Mouse (Mus musculus) C2C12 (cell line): ENCODE measurements around the gene Cox6a2. TPM values are rescaled to one million over a fixed set of nuclear protein-coding genes. Genes with fewer than 3 reads are reported as not detected.

Source experiments
- H3K27me3 ChIP-seq: one replicate; pipeline ENCODE4 v1.6.1; 2011; ENCODE audit not compliant: control insufficient read depth, insufficient read depth, insufficient read length
- H3K36me3 ChIP-seq: one replicate; pipeline ENCODE4 v1.6.1; 2011; ENCODE audit not compliant: control insufficient read depth, insufficient read depth
- H3K4me3 ChIP-seq: one replicate; pipeline ENCODE4 v1.5.1; 2011; ENCODE audit warnings: mild to moderate bottlenecking, control low read depth; ENCODE audit not compliant: poor library complexity, insufficient read depth, severe bottlenecking
- H3K79me2 ChIP-seq: one replicate; pipeline ENCODE4 v1.6.1; 2011; ENCODE audit not compliant: control insufficient read depth, insufficient read depth
- H3K79me3 ChIP-seq: one replicate; pipeline ENCODE4 v1.6.1; 2011; ENCODE audit warnings: low read depth, control low read depth
- H3ac ChIP-seq: one replicate; pipeline ENCODE3; 2011; ENCODE audit warnings: low read depth; ENCODE audit not compliant: control insufficient read depth, insufficient read length
- CEBPB ChIP-seq: IDR thresholded peaks from one replicate; pipeline ENCODE4 v1.6.1; 2011; ENCODE audit warnings: low read depth, mild to moderate bottlenecking, control low read depth, moderate library complexity
- CTCF ChIP-seq: IDR thresholded peaks from one replicate; pipeline ENCODE4 v1.5.1; 2011; ENCODE audit not compliant: control insufficient read depth, insufficient read depth, insufficient read length
- FOSL1 ChIP-seq: IDR thresholded peaks from one replicate; pipeline ENCODE4 v1.8.0; 2011; ENCODE audit warnings: mild to moderate bottlenecking, low read length; ENCODE audit not compliant: poor library complexity, insufficient read depth, severe bottlenecking
- MAX ChIP-seq: IDR thresholded peaks from one replicate; pipeline ENCODE4 v1.6.1; 2011; ENCODE audit warnings: mild to moderate bottlenecking, control low read depth
- MYOD1 ChIP-seq: IDR thresholded peaks from one replicate; pipeline ENCODE4 v1.6.1; 2011; ENCODE audit warnings: low read depth; ENCODE audit not compliant: control insufficient read depth, insufficient read length
- MYOG ChIP-seq: IDR thresholded peaks from one replicate; pipeline ENCODE4 v1.6.1; 2011; ENCODE audit not compliant: control insufficient read depth, insufficient read length; ENCODE audit errors: extremely low read depth
- USF1 ChIP-seq: IDR thresholded peaks from one replicate; pipeline ENCODE4 v1.6.1; 2011; ENCODE audit warnings: low read depth, mild to moderate bottlenecking, control low read depth, moderate library complexity
- long read RNA-seq, 2 experiments: library from polyadenylated mRNA; unstranded; transcript quantifications; one replicate each; pipeline ENCODE4 v2.0.0; 2019 to 2020
- polyA plus RNA-seq: library from polyadenylated mRNA; unstranded; fragments of >200 nt; fragmentation: generic; extraction: Trizol; gene quantifications from one replicate; pipeline ENCODE4 v1.2.1, GENCODE M21; 2012; ENCODE audit warnings: missing spikeins

Gene Cox6a2
- polyA plus RNA-seq = 1.9 TPM
- long read RNA-seq, experiment 1, transcript Cox6a2-201 (3 exons, 680 nt) = major isoform, 7 of 8 reads
- long read RNA-seq, experiment 1, partial matches to known transcripts = 1 of 8 reads
- long read RNA-seq, experiment 1, other reads (novel, unspliced or antisense) = 0 of 8 reads
- long read RNA-seq, experiment 2, partial matches to known transcripts = 0 of 1 reads
- long read RNA-seq, experiment 2, other reads (novel, unspliced or antisense) = 0 of 1 reads

DNA sequence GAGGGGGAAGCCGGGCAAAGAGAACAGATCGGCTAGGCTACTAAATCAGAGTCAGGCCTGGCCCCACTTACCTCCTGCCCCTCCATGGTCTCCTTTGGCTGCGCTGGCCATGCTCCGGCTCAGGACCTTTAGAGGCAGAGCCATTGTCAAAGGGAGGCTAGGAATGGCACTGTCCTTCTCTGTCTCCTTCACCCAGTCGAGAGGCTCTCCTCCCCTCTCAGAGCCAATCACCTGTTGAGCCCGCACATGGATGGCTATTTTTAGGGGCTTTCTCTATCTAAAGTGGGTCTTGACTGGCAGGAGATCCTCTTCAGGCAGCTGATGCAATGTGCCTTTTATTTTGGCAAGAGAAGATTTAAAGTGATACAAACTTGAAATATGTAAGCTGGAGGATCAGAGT, at the start of gene Cox6a2:
Gene Cox6a2 (minus strand): TSS at position 236 of the 400 bp plus-strand sequence.
- peaks cover 37% of the 10 kb centered on the region for H3K27me3 ChIP-seq
- H3ac ChIP-seq = no peak within 1 kb of the TSS
- no peaks in the 10 kb centered on the region for H3K36me3 ChIP-seq
- no peak for TF ChIP-seq MYOG
- no peak for TF ChIP-seq CTCF
- no peak for TF ChIP-seq USF1
- no peak for TF ChIP-seq FOSL1
- no peak for TF ChIP-seq MYOD1
- H3K79me3 ChIP-seq = no peaks in the 10 kb centered on the region
- no peaks in the 10 kb centered on the region for H3K79me2 ChIP-seq
- no peak within 1 kb of the TSS for H3K4me3 ChIP-seq

DNA sequence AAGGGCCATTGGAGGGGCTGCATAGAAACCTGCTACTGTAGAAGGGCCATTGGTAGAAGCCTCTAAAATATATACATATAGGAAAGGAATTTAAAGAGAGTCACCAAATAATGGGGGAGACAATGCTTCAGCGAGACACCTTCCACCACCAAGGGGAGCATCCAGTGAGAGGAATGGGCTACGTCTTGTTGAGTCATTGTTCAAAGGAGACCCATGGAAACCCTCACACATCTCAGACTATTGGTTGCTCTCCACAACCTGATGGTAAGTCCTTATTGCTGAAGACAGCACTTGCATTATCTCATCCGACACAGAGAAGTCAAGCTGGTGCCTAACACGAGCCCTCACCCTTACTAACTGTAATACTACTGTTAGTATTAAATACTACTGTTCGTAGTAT, 49.6 kb upstream of the Cox6a2 start:
- TF ChIP-seq MYOG = no peak
- TF ChIP-seq FOSL1 = no peak
- no peak for TF ChIP-seq CEBPB
- TF ChIP-seq USF1 = no peak
- TF ChIP-seq MAX = no peak
- Histone ChIP-seq H3K36me3 (peaks cover 38% of the 10 kb centered on the region), H3K4me3 (no peak overlapping the region), H3K79me2 (no peaks in the 10 kb centered on the region), H3K79me3 (no peaks in the 10 kb centered on the region), H3K27me3 (no peaks in the 10 kb centered on the region), H3ac (no peak overlapping the region)

DNA sequence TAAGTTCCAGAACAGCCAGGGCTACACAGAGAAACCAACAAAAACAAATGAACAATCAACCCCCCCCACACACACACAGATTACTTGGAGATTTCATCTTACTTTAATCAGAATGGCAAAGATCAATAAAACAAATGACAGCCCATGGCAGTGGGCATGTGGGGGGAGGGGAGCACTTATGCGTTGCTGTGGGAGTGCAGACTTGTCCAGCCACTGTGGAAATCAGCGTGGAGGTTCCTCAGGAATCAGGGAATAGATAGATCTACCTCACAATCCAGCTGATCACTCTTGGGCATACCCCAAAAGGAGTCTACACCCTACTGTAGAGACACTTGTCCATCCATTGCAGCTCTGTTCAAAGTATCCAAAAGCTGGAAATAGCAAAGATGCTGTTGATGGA, 48.8 kb upstream of the Cox6a2 start:
- Histone ChIP-seq H3K79me3 (no peaks in the 10 kb centered on the region), H3K36me3 (peaks cover 45% of the 10 kb centered on the region), H3K27me3 (no peaks in the 10 kb centered on the region), H3K79me2 (no peaks in the 10 kb centered on the region), H3ac (no peak overlapping the region), H3K4me3 (no peak overlapping the region)
- TF ChIP-seq CEBPB (no peak), FOSL1 (no peak), MYOD1 (no peak), MYOG (no peak), CTCF (no peak), USF1 (no peak), MAX (no peak)

DNA sequence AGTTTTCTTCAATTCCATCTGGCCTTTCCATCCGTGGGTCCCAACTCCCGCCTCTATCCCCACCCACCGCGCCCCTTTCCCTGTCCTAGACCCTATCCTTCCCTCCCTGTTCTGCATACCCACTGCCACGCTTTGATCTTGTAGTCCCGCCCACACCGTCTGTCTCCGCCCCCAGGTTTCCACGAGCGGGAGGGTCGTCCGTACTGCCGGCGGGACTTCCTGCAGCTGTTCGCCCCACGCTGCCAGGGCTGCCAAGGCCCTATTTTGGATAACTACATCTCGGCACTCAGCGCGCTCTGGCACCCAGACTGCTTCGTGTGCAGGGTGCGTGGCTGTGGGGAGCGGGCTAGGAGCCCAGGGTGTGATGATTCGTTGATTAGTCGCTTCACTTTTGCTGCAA, 46.4 kb upstream of the Cox6a2 start:
- Histone ChIP-seq H3K4me3 (no peak overlapping the region), H3K79me2 (peaks cover 19% of the 10 kb centered on the region), H3K36me3 (peaks cover 55% of the 10 kb centered on the region), H3ac (no peak overlapping the region), H3K79me3 (peaks cover 12% of the 10 kb centered on the region), H3K27me3 (no peaks in the 10 kb centered on the region)
- TF ChIP-seq MYOD1 (peak; percentile 31), CEBPB (no peak), MYOG (no peak)

DNA sequence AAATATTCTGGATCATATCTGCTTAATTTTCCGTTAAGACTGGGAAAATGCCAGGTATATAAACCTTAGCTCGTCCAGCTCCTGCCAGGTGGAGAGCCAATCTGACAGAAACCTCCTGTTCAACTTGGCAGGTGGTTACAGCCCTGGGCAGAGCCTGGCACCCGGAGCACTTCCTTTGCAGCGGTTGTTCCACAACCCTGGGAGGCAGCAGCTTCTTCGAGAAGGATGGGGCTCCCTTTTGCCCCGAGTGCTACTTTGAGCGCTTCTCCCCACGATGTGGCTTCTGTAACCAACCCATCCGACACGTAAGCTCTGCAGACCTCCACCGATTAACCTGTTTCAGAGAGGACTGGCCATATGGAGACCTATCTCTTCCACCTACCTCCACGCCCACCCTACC, 45.8 kb upstream of the Cox6a2 start:
- no peak overlapping the region for H3K4me3 ChIP-seq
- H3K79me3 ChIP-seq = peaks cover 12% of the 10 kb centered on the region
- H3K79me2 ChIP-seq = peaks cover 26% of the 10 kb centered on the region
- peaks cover 55% of the 10 kb centered on the region for H3K36me3 ChIP-seq
- no peak for TF ChIP-seq USF1
- no peaks in the 10 kb centered on the region for H3K27me3 ChIP-seq
- H3ac ChIP-seq = no peak overlapping the region

DNA sequence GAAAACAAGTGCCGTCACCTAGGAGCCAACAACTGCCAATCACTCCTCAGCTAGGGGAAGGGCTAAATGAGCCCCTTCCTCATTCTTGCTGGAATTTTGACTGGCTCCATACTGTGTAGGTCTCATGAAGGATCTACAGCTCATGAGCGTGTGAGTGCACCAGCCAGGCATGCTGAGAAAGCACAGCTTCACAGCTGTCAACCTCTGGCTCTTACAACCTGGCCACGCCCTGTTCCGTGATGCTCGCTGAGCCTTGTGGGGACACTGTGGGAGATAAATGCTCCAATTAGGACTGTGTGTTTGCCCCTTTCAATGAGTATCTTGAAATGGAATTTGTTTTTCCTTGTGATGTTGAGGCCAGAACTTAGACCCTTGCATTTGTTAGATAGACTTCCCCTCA, 43.8 kb upstream of the Cox6a2 start:
- Histone ChIP-seq H3K36me3 (peaks cover 55% of the 10 kb centered on the region), H3K4me3 (no peak overlapping the region), H3ac (peak overlapping the region; percentile 13), H3K27me3 (no peaks in the 10 kb centered on the region), H3K79me3 (peaks cover 12% of the 10 kb centered on the region), H3K79me2 (peaks cover 27% of the 10 kb centered on the region)
- TF ChIP-seq MYOD1 (no peak), CTCF (no peak), CEBPB (no peak), USF1 (no peak), MYOG (no peak), MAX (no peak), FOSL1 (no peak)
